Mouse (Mus musculus) spleen, embryonic (tissue): ENCODE data around the gene Kcnh1.

Source experiments
- CTCF ChIA-PET: fragments of 350-600 bp; sonication (Branson Sonifier 250); formaldehyde crosslinking; loops from one replicate; lab custom pipeline; 2022; lab: Charles Lee

The Kcnh1 gene

DNA sequence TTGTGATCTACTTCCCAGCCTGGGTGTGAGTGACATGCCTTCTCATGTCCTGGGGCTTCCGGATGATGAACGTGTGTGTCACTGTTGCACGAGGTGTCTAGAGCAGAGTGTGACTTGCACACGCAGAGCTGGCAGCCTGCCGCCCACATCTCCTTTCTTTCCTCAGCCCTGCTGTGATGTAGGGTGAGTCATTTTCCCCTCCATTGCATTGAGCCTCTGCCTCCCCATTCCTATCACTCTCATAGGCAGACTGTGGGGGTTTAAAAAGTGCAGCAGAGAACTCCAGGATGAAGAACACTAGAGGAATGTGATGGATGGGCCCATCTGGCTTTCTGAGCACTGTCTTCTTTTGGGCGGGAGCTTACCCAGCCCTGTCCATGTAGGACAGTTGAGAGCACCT, 76.4 kb downstream of the Kcnh1 start:
- CTCF ChIA-PET = interaction anchor here (0.6 kb wide), 1 partner anchor 304 kb away, joined by 6 read pairs; no protein-coding TSS in a partner anchor

DNA sequence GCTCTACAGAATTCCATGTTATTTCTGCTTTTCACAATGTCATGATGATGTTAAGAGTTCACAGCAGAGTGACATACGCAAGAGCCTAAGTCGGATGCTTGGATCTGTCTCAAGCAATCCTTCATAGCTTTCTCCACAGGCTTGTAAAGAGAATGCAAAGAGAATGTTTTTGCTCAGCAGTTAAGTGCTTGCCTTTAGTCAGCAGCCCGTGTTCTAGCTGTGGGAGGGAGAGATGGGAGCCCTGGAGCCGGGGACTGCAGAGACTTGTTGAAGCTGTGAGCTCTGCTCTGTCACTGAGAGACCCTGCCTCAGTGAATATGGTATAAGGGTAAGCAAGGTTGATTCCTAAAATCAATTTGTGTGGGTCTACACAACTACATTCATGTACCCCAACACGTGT, 78.3 kb downstream of the Kcnh1 start:
- CTCF ChIA-PET = no interaction called here

DNA sequence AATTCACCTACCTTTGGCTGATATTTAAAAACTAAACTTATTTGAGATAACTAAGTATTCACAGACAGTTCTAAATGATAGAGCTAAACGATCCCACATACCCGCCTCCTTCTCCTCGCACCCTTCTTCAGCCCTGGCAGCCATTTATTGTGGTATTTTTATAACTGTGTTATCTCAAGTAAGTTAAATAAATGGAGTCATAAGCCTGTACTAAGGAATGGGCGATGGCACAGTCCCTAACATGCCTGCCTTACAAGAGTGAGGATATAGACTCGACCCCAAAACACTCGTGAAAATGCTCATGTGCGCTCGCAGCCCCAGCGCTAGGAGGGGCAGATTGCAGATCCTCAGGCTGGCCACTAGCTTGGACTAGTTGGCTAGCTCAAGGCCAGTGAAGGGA, 79.3 kb downstream of the Kcnh1 start:
- CTCF ChIA-PET = no interaction called here

DNA sequence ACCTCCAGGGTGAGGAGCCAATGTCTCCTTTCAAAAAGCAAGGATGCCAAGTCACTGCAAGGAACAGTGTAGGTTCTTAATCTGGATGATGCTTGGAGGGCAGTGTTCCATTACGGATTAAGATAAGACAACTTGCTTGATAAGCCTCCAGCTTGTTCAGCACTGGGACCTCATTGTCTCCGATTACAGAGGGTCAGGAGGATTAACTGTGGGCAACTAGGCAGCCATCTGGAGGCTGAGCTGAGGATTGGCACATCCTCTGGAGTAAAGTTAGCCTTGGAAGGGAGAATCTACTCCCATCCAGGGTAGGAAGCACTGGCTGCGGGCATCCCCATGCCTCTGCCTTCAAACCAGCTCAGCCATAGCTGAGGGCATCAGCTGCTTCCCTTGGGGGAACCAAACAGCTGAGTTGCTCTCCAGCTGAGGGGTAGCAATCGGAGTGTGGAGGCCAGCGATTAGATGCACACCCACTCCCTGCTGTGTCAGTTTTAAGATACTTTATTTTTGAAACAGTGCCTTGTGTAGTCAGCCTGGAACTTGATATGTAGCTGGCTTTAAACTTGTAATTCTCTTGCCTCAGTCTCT, 87.3 kb downstream of the Kcnh1 start:
- CTCF ChIA-PET = no interaction called here

DNA sequence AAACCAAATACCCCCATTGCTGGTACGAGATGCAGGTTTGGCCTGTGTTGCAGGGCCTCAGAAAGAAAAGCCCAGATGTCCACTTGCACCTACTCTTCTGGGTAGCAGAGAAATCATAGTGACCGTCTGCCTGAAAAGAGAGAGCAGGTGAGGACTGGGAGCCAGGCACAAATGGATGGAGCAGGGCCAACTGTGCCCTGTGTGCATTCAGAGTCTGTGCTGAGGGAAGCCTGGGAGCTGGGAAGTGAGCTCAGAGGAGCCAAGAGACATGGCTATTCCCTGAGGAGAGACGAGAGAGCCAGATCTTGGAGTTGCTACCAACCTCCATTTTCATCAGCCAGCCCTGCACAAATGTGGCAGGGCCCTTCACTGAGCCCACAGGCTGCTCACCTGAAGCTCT, 93.8 kb downstream of the Kcnh1 start:
- CTCF ChIA-PET = no interaction called here

DNA sequence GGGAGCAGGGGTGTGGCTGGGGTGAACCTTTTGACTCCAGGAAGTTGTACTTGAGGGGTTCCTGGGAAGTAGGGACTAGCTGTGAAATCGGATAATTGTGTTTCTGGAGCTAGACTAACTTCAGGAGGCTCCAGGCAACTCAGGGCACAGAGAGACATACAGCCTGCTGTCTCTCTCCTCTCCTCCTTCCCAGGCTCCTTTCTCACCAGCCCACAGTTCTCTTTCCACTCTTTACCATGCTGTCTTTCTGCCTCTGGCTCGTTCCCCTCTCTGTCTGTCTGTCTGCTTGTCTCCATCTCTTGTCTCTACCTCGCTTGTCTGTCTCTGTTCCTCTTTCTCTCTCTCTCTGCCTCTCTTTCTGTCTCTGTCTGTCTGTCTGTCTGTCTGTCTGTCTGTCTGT, 94.4 kb downstream of the Kcnh1 start:
- CTCF ChIA-PET = no interaction called here

DNA sequence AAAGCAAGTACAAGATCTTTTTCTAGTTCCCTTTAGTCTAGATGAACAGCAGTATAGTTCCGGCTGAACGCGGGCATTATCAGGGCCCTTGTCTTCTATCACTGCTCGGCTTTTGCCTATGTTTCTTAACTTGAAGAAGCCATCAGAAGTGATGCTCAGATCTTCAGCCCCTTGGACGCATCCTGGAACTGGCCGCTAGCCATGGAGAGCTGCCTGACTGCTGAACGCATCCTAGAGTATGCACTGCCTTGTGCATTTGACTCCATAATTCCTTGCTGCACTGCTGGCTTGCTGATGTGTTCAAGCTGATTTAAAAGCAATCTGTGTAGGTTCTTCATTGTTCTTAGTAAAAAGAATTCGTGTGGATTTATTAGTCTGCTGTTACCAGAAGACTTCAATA, 97.9 kb downstream of the Kcnh1 start:
- CTCF ChIA-PET = no interaction called here

DNA sequence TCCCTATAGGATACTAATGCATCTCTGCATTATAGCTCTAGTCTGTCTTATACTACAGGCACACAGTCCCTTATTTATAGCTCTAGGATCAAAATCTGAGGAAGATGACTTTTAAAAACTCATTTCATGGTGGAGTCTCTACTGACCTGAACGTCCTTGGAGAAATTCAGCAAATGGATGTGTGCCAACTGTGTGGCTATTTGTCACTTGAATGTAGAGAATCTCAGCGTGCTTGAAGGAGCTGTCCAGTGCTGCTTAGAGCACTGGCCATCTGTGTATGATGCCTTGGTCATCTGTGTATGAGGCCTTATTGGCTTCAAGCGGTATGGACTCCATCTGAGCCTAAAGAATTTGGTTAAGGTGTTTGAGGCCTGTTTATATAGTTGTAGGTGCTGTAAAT, 100.7 kb downstream of the Kcnh1 start:
- CTCF ChIA-PET = no interaction called here

DNA sequence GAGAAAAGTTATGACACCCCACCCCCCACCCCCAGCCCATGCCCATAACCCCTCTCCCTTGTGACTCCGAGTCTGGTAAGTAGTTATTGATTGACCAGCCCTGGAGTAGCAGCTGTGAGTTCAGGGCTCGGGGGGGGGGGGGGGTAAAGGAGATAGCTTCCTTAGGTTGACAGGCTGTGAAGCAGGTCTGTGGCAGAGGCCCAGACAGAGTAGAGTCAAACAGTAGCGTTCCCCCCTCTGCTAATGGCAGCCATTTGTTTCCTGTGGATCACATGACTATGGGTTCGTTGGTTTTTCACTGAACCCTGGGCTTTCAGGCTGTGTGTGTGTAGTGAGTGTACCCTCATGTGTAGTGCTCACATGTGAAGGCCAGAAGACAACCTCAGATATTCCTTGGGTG, 102.8 kb downstream of the Kcnh1 start:
- CTCF ChIA-PET = no interaction called here

DNA sequence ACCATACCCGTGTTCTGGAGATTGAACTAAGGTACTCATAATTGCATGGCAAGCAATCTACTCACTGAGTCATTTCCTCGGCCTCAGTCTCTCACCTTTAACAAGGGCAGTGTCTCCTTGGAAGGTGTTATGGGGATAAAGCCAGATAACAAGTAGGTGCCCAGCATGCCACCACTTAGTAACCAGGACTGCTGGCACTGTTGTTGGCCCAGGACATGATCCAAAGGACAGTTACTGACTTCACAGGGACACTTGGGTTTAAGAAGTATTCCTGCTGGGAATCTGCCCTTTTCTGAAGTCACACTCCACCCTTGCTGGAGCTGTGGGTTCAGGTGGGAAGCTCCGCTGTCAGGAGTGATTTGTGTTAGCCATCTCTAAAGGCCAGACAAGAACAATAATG, 103.3 kb downstream of the Kcnh1 start:
- CTCF ChIA-PET = no interaction called here

DNA sequence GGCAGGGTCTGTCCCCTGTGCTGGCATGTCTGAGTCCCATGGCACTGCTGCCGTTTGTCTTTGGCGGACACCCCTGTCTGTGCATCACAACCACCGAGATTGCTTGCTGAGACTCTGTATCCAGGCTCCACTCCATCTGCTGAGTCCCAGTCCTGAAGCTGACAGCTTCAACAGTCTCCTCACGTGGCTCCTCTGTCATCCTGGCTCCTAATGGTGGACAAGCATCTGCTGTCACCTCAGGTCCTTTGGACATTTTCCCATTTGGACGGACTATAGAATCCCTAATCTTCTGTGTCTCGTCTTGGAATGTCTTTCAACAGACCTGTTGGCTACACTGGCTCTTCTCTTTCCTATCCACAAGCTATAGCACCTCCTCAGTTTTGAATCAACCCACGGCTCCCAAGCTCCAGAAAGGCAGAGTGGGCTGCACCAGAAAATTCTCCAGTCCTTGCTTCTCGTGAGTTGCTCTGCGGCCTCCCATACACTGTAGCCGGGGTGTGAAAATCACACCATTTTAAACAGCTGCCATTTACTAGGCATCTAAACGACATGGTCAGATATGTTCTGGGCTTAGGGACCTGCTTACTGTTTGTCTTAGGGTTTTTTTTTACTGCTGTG, 104.8 kb downstream of the Kcnh1 start:
- CTCF ChIA-PET = no interaction called here

DNA sequence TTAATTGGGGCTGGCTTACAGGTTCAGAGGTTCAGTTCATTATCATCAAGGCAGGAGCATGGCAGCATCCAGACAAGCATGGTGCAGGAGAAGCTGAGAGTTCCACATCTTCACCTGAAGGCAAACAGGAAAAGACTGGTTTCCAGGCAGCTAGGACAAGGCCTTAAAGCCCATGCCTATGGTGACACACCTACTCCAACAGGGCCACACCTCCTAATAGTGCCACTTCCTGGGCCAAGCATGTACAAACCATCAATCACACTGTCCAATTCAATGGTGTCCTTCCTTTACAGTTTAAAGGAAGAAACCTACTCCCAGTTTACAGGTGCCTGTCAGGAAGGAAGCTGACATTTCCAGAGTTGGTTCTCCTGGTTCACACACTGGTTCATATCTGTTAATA, 105.3 kb downstream of the Kcnh1 start:
- CTCF ChIA-PET = no interaction called here

DNA sequence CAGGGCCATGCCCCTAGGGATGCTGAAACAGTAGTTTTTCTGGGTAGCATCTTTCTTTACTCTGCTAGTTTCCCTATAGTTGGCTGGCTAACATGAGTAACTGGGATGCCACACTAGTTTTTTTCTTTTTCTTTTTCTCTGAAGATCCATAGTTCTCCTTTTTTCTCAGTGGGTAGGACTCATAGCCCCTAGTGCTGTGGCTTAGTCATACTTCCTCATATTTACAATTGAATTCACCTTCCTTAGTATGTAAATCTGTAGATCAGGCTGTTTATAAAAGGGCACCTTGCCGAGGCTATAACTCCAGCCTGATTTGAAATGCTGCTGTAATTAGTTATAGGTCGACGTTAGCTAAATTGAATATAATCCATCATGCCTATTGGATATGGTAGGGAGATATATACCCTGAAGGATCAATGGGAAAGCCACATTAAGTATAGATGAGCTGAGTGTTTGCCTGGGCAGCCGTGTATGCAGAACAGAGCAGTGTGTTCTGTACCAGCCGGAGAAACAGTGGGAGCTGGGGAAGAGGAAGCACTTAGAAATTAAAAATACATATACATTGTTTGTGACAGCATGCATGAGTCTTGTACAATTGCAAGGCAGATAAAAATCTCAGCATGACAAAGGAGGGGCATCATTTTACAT, 107.0 kb downstream of the Kcnh1 start:
- CTCF ChIA-PET = no interaction called here

DNA sequence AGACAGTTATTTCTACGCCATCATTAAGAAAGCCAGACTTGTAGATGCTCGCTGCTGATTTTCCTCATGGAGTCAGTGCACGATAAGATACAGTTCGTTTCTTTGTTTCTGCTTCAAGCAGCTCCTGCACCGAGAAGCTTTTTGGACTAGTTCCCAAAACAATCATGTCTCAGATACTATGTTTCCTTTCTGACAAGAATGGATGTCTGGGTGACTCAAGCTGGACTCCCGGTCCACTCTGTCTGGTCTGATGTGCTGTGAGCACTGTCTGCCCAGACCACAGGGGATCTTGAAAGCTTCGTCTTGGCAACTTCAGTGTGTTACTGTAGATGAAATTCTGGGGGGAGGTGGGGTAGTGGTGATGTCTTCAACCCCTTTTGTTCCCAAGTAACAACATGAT, 109.8 kb downstream of the Kcnh1 start:
- CTCF ChIA-PET = no interaction called here

DNA sequence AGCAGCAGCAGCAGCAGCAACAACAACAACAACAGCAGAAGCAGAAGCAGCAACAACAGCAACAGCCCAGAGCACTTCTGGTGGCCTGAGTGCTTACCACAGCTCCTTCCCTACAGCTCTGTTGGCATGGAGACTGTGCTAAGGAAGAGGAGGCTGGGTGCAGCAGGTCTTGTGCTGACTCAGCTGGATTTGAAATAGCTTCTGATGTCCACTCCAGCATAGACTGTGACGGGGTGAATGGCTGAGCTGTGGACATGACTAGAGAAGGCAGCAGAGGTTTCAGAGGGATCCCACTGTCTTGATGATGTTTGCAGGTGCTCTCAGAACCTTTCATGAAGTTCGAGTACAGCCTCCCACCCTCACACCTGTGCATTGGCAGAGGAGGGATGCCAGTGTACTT, 113.0 kb downstream of the Kcnh1 start:
- CTCF ChIA-PET = no interaction called here

DNA sequence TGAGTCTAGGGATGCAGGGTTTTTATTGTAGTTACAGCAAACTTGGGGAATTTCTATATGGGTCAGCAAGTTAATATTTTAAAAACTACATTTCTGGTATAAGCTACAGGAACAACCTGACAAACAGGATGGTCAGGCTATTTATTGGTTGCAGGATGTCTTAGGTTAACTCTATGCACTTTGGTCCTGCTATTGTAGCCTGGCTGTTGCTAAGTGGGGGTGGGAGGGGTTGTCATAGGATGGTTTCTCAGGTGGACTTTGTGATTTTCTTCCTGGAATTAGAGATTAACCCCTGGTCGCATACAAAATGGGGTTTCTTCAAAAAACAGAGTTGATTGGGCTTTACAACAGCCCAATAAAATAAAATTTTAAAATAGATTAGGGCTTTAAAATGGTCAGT, 114.6 kb downstream of the Kcnh1 start:
- CTCF ChIA-PET = no interaction called here

DNA sequence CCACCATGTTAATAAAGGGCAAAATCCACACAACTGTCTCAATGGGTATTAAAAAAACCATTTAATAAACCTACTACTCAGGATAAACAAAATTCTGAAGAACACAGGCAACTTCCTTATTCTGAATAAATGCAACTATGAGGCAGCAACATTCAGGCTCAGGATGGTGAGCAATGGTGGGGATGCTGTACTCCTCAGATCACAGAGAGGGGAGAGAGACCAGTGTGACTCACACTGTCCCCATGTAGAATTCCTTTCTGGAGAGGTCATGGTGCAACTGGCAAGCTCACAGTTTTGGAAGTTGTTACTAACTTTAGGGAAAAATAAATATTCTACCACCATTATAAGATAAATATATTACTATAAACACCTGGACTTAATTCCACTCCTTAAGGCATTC, 116.5 kb downstream of the Kcnh1 start:
- CTCF ChIA-PET = no interaction called here

DNA sequence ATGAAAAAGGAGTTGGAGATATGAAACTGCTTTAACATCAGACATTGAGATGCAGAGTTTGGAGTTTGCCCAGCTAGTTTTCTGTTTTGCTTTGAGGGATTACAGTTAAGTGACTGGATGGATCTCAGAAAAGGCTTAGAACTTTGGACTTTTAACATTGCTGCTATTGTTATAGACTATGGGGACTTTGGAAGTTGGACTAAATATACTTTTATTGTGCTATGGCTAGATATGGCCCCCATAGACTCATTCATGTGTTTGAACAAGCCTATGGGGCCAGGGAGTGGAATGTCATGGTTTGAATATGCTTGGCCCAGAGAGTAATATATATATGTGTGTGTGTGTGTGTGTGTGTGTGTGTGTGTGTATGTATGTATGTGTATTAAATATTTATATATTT, 120.7 kb downstream of the Kcnh1 start:
- CTCF ChIA-PET = no interaction called here

DNA sequence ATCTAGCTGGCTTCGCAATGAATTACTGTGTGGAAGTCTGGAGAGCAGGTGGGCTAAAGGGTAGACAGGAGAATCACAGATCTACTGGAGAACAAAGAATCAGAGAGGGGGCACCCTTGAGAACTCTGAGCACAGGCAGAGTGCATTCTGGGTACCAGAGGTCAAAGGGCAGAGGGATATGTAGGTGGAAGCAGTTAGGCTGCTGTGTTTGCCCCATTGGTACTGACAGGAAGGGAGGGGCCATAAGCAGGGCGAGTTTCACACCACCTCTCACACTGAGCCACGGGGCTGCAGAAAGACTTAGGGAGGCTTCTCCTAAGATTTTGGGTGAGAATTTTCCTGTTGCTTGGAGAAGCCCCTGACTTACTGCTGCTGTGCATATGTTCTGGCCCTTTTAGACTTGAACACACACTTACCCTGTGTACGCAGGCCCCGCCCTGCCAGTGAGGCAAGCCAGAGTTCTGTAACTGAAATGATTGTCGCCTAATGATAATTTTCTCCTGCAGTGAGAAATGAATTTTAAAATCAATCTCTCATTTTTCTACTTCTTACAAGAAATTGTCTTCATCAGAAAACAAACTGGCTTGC, 121.4 kb downstream of the Kcnh1 start:
- CTCF ChIA-PET = no interaction called here

DNA sequence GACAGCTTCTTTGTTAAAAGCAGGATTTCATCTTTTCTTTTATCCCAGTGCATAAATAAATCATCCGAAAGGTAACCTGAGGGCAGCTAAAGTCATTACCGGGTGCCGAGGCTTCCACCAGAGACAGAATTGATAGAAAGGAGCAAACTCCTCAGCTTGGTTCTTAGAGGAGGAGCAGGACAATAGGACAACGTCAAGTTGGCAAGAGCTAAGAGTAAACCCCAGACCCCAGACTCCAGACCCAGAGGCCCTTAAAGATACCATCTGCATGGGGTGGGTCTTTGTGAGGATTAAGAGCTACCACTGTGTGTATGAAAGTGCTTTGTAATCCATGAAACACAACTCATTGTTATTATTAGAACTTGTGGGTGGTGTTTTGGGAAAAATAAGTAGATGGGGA, 121.9 kb downstream of the Kcnh1 start:
- CTCF ChIA-PET = no interaction called here

DNA sequence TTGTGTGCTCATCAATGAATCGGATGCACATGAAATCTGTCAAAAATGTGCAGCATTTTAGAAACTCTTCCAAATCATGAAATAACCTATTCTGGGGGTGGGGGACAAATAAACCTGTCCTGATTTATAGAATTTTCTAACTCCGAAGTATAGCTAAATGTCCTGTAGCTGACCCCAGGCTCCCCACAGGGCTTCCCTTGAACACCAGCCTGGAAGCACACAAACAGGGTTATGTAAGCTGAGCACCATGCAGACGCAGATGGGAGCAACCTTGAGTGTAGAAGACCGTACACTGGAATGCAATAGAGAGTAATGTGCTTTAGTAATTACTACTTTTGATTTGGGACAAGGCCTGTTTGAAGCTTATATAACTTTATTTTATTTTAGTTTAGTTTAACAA, 122.4 kb downstream of the Kcnh1 start:
- CTCF ChIA-PET = no interaction called here

DNA sequence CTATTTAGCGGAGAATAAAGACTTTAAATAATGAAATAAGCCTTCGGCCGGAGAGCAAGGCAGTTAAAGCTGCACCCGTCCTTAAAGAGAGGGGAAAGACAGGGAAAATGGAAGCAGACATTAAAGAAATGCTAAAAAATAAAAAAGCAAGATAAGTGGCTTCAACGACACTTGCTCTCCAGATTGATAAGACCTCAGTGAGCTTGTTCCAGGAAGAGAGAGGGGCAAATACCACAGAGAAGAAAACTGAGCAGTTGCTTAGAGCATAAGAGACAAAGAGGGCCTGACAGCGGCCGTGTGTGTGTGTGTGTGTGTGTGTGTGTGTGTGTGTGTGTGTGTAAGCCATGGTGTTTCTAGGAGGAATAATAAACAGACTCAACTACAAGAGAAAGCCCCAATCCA, 123.0 kb downstream of the Kcnh1 start:
- CTCF ChIA-PET = no interaction called here

DNA sequence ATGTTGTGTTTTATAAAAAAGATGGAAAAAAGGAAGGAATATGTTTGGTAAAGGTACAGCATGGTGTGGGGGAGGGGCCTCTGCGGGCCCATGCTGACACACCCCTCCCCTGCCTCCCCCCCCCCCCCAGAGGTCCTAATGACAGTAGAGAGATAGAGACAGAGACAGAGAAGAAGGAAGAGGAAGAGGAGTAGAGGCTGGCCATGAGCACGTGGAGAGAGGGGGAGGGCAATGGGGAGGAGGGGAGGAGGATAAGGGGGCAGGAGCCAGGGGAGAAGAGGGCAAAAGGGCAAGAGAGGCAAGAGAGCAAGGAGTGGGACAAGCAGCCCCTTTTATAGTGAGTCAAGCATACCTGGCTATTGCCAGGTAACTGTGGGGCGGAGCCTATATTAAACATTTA, 123.5 kb downstream of the Kcnh1 start:
- CTCF ChIA-PET = no interaction called here
